Mouse (Mus musculus): Measurements from ENCODE around the gene Arid4a.

DNA sequence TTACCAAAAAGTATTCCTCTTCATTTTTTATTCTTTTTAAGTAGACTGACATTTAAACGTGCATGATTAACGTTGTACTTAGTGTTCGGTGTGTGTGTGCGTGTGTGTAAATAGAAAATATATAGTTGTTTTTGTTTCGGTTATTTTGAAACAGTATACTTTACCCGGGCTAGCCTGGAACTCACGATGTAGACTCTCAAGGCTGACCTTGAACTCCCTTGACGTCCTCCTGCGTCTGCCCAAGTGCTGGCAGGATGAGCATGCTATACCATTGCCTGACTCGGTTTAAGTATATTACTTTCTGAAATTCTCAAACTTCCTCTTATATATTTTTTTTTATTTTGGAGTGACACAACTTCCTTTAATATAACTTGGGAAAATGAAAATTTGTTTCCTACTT is 2.0 kb downstream of the Arid4a start:
- TF ChIP-seq CTCF (IDR thresholded peaks at IDR 0.05; ENCODE audit: low read depth) (no peak), EP300 (optimal IDR thresholded peaks at IDR 0.05) (no peak)

All from stomach, postnatal 0 days (tissue).